Mouse (Mus musculus): Measurements from ENCODE around the gene Hdac4. TPM values are rescaled to one million over a fixed set of nuclear protein-coding genes. Genes with fewer than 3 reads are reported as not detected.

Gene Hdac4
- polyA plus RNA-seq, 1 experiment from 2014 or later: 12.5 TPM

DNA sequence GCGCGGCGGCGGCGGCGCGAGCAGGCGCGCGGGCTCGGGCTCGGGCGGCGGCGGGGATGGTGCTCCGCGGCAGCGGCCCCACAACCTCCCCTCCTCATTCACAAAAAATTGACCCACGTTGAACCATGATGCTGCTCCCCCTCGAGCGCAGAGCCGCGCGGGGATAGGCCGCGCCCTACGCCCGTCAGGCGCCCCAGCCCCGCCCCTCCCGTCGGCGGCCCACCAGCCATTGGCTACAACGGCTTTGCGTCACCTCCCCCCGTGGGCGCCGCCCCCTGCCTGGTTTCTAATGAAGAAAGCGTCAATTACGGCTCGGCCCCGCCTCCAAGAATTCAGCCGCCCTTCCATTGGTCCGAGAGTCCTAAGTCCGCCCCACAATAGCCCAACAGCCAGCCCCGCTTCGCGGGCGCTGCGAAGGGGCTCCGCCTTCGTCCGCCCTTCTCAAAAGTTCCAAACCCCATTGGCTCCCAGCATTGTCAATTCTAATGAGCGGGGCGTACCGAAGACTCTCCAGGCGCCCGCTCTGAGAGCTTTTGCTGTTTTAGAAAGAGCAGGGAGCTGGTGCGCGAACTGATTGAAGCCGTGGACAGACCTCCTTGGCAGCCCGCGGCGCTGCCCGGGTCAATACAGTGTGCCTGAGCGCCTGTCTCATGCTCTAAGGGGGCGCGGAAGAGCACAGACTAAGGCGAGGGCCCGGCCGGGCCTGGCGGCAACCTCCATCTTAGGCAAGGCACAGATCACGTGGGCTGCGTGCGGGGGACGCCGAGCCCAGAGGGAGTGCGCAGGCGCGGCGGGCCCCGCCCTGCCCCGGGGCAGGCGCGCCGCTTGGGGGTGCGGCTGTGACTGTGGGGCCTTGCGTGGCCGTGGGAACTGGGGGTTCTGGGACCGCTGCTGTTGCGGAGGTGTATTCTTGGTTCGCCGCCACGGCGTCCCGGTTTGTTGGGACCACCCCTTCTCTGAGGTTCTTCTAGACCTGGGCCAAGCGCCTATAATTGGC lies 15.1 kb downstream of the Hdac4 start:
- no peaks in the 10 kb centered on the region for H3K27me3 ChIP-seq (ENCODE audit: control insufficient read depth, insufficient read depth, low read length)
- no peaks in the 10 kb centered on the region for H3K36me3 ChIP-seq (ENCODE audit: control insufficient read depth, insufficient read depth, low read length)
- WGBS (ENCODE audit: insufficient replicate concordance): under 1% methylated on average over 84 of the region's 97 CpGs
- peak; percentile 98 for ATAC-seq (replicated peaks; ENCODE audit: insufficient number of reproducible peaks, low FRiP score, low TSS enrichment)
- peak overlapping the region; percentile 82 for H3K4me3 ChIP-seq (ENCODE audit: low read depth, low read length)
- H3K9me3 ChIP-seq (replicated peaks; ENCODE audit: control insufficient read depth, low read length): no peaks in the 10 kb centered on the region
- peak overlapping the region; percentile 96 for H3K27ac ChIP-seq (ENCODE audit: low read depth, low read length)
- H3K4me1 ChIP-seq (ENCODE audit: control insufficient read depth, insufficient read depth, low read length): peaks cover 26% of the 10 kb centered on the region
- H3K9ac ChIP-seq (ENCODE audit: low read depth, low read length): peak overlapping the region; percentile 89
- peak overlapping the region; percentile 80 for H3K4me2 ChIP-seq

GRCm38 (mm10) chr1:92179489-92180006 lies 16.0 kb downstream of the Hdac4 start:
- no peak for ATAC-seq (replicated peaks; ENCODE audit: insufficient number of reproducible peaks, low FRiP score, low TSS enrichment)
- peaks cover 32% of the 10 kb centered on the region for H3K4me1 ChIP-seq (ENCODE audit: control insufficient read depth, insufficient read depth, low read length)
- H3K9ac ChIP-seq (ENCODE audit: low read depth, low read length): peak overlapping the region; percentile 89
- under 1% methylated on average over 44 of the region's 61 CpGs for WGBS (ENCODE audit: insufficient replicate concordance)
- no peaks in the 10 kb centered on the region for H3K36me3 ChIP-seq (ENCODE audit: control insufficient read depth, insufficient read depth, low read length)
- no peaks in the 10 kb centered on the region for H3K9me3 ChIP-seq (replicated peaks; ENCODE audit: control insufficient read depth, low read length)
- H3K4me2 ChIP-seq: peak overlapping the region; percentile 80
- peak overlapping the region; percentile 82 for H3K4me3 ChIP-seq (ENCODE audit: low read depth, low read length)
- peak overlapping the region; percentile 88 for H3K27ac ChIP-seq (ENCODE audit: low read depth, low read length)
- no peaks in the 10 kb centered on the region for H3K27me3 ChIP-seq (ENCODE audit: control insufficient read depth, insufficient read depth, low read length)

DNA sequence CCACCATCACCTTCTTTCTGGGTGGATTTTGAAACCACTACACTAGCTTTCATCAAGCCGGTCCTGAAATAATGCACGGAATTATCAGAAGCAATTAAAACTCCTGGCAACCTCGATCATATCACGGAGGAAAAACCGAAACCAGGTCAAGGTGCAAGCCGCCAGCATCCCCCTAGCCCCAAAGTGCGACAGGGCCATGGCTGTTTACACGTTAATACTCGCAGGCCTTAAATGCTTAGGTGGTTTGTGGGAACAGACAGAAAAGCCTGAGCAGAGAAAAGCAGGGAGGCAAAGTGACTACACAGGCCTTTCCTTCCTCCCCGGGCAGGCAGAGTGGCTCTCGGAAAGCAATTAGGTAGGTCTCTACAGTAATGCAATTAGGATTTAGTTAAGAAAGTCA lies 16.4 kb downstream of the Hdac4 start:
- ATAC-seq (replicated peaks; ENCODE audit: insufficient number of reproducible peaks, low FRiP score, low TSS enrichment): no peak
- no peaks in the 10 kb centered on the region for H3K9me3 ChIP-seq (replicated peaks; ENCODE audit: control insufficient read depth, low read length)
- peak overlapping the region; percentile 88; the same call in 1 of the 2 replicates for H3K27ac ChIP-seq (ENCODE audit: low read depth, low read length)
- H3K4me2 ChIP-seq: peak overlapping the region; percentile 80
- H3K36me3 ChIP-seq (ENCODE audit: control insufficient read depth, insufficient read depth, low read length): no peaks in the 10 kb centered on the region
- WGBS (ENCODE audit: insufficient replicate concordance): 8% methylated on average over 11 of the region's 11 CpGs
- H3K4me1 ChIP-seq (ENCODE audit: control insufficient read depth, insufficient read depth, low read length): peaks cover 32% of the 10 kb centered on the region
- no peaks in the 10 kb centered on the region for H3K27me3 ChIP-seq (ENCODE audit: control insufficient read depth, insufficient read depth, low read length)
- peak overlapping the region; percentile 82 for H3K4me3 ChIP-seq (ENCODE audit: low read depth, low read length)
- H3K9ac ChIP-seq (ENCODE audit: low read depth, low read length): peak overlapping the region; percentile 89

GRCm38 (mm10) chr1:92178021-92178895 lies 17.2 kb downstream of the Hdac4 start:
- Histone ChIP-seq H3K27ac (ENCODE audit: low read depth, low read length) (no peak overlapping the region), H3K27me3 (ENCODE audit: control insufficient read depth, insufficient read depth, low read length) (no peaks in the 10 kb centered on the region), H3K4me3 (ENCODE audit: low read depth, low read length) (peak overlapping the region; percentile 82; the same call in 1 of the 2 replicates), H3K4me2 (peak overlapping the region; percentile 80), H3K4me1 (ENCODE audit: control insufficient read depth, insufficient read depth, low read length) (peaks cover 34% of the 10 kb centered on the region), H3K9me3 (replicated peaks; ENCODE audit: control insufficient read depth, low read length) (no peaks in the 10 kb centered on the region), H3K36me3 (ENCODE audit: control insufficient read depth, insufficient read depth, low read length) (no peaks in the 10 kb centered on the region), H3K9ac (ENCODE audit: low read depth, low read length) (no peak overlapping the region)
- WGBS (ENCODE audit: insufficient replicate concordance): 53% methylated on average over 10 of the region's 10 CpGs
- ATAC-seq (replicated peaks; ENCODE audit: insufficient number of reproducible peaks, low FRiP score, low TSS enrichment): no peak

GRCm38 (mm10) chr1:92177599-92177998 lies 17.9 kb downstream of the Hdac4 start:
- Histone ChIP-seq H3K36me3 (ENCODE audit: control insufficient read depth, insufficient read depth, low read length) (no peaks in the 10 kb centered on the region), H3K4me1 (ENCODE audit: control insufficient read depth, insufficient read depth, low read length) (peaks cover 35% of the 10 kb centered on the region), H3K4me2 (peak overlapping the region; percentile 22), H3K9me3 (replicated peaks; ENCODE audit: control insufficient read depth, low read length) (no peaks in the 10 kb centered on the region), H3K9ac (ENCODE audit: low read depth, low read length) (no peak overlapping the region), H3K4me3 (ENCODE audit: low read depth, low read length) (no peak overlapping the region), H3K27me3 (ENCODE audit: control insufficient read depth, insufficient read depth, low read length) (no peaks in the 10 kb centered on the region), H3K27ac (ENCODE audit: low read depth, low read length) (no peak overlapping the region)
- no peak for ATAC-seq (replicated peaks; ENCODE audit: insufficient number of reproducible peaks, low FRiP score, low TSS enrichment)
- WGBS (ENCODE audit: insufficient replicate concordance): 77% methylated on average over 5 of the region's 5 CpGs

- H3K27ac ChIP-seq (ENCODE audit: low read depth, low read length): no peak overlapping the region
- peak overlapping the region; percentile 22 for H3K4me2 ChIP-seq
- no peak overlapping the region for H3K9ac ChIP-seq (ENCODE audit: low read depth, low read length)
- no peaks in the 10 kb centered on the region for H3K27me3 ChIP-seq (ENCODE audit: control insufficient read depth, insufficient read depth, low read length)
- 68% methylated on average over 3 of the region's 3 CpGs for WGBS (ENCODE audit: insufficient replicate concordance)
- H3K36me3 ChIP-seq (ENCODE audit: control insufficient read depth, insufficient read depth, low read length): no peaks in the 10 kb centered on the region
- ATAC-seq (replicated peaks; ENCODE audit: insufficient number of reproducible peaks, low FRiP score, low TSS enrichment): no peak
- H3K9me3 ChIP-seq (replicated peaks; ENCODE audit: control insufficient read depth, low read length): no peaks in the 10 kb centered on the region
- H3K4me1 ChIP-seq (ENCODE audit: control insufficient read depth, insufficient read depth, low read length): peaks cover 39% of the 10 kb centered on the region
- H3K4me3 ChIP-seq (ENCODE audit: low read depth, low read length): no peak overlapping the region
These were observed 18.3 kb downstream of the Hdac4 start for GRCm38 (mm10) chr1:92177196-92177595.

GRCm38 (mm10) chr1:92175266-92175665 lies 20.2 kb downstream of the Hdac4 start:
- no peak overlapping the region for H3K9ac ChIP-seq (ENCODE audit: low read depth, low read length)
- peaks cover 35% of the 10 kb centered on the region for H3K4me1 ChIP-seq (ENCODE audit: control insufficient read depth, insufficient read depth, low read length)
- H3K9me3 ChIP-seq (replicated peaks; ENCODE audit: control insufficient read depth, low read length): no peaks in the 10 kb centered on the region
- H3K4me2 ChIP-seq: no peak overlapping the region
- H3K27ac ChIP-seq (ENCODE audit: low read depth, low read length): no peak overlapping the region
- no peaks in the 10 kb centered on the region for H3K27me3 ChIP-seq (ENCODE audit: control insufficient read depth, insufficient read depth, low read length)
- no peak overlapping the region for H3K4me3 ChIP-seq (ENCODE audit: low read depth, low read length)
- ATAC-seq (replicated peaks; ENCODE audit: insufficient number of reproducible peaks, low FRiP score, low TSS enrichment): no peak
- no peaks in the 10 kb centered on the region for H3K36me3 ChIP-seq (ENCODE audit: control insufficient read depth, insufficient read depth, low read length)
- WGBS (ENCODE audit: insufficient replicate concordance): 76% methylated on average over 6 of the region's 6 CpGs

- no peak overlapping the region for H3K4me3 ChIP-seq (ENCODE audit: low read depth, low read length)
- no peaks in the 10 kb centered on the region for H3K36me3 ChIP-seq (ENCODE audit: control insufficient read depth, insufficient read depth, low read length)
- peaks cover 35% of the 10 kb centered on the region for H3K4me1 ChIP-seq (ENCODE audit: control insufficient read depth, insufficient read depth, low read length)
- WGBS (ENCODE audit: insufficient replicate concordance): 83% methylated on average over 5 of the region's 5 CpGs
- H3K27me3 ChIP-seq (ENCODE audit: control insufficient read depth, insufficient read depth, low read length): no peaks in the 10 kb centered on the region
- ATAC-seq (replicated peaks; ENCODE audit: insufficient number of reproducible peaks, low FRiP score, low TSS enrichment): no peak
- no peaks in the 10 kb centered on the region for H3K9me3 ChIP-seq (replicated peaks; ENCODE audit: control insufficient read depth, low read length)
- H3K9ac ChIP-seq (ENCODE audit: low read depth, low read length): no peak overlapping the region
- H3K4me2 ChIP-seq: no peak overlapping the region
- H3K27ac ChIP-seq (ENCODE audit: low read depth, low read length): no peak overlapping the region
These were observed 20.6 kb downstream of the Hdac4 start for GRCm38 (mm10) chr1:92174898-92175255.

Measured in heart, embryonic 11.5 days (tissue).